Mouse (Mus musculus) cerebellum, postnatal 14 days (tissue): ENCODE data around the gene Asl.
A peak's percentile ranks its signal among the peaks of the same experiment; 100 is the strongest.

Experiments
- DNase-seq, 2 experiments: peaks; one replicate each; pipeline ENCODE4 v3.0.0; 2021; ENCODE audit warnings: mixed read lengths in 2 of 2

Asl gene

GRCm38 (mm10) chr5:130029142-130029897 is at the start of gene Asl, which contains the start of gene Crcp:
Asl (minus strand) TSS chr5:130029247.
Crcp (plus strand) TSS chr5:130029290.
- peak; percentile 88 to 90 for DNase-seq

- no peak for DNase-seq
Observed at GRCm38 (mm10) chr5:130078834-130079156, 49.7 kb upstream of the Asl start.

GRCm38 (mm10) chr5:130078096-130078833 is 49.2 kb upstream of the Asl start:
- no peak for DNase-seq

DNA sequence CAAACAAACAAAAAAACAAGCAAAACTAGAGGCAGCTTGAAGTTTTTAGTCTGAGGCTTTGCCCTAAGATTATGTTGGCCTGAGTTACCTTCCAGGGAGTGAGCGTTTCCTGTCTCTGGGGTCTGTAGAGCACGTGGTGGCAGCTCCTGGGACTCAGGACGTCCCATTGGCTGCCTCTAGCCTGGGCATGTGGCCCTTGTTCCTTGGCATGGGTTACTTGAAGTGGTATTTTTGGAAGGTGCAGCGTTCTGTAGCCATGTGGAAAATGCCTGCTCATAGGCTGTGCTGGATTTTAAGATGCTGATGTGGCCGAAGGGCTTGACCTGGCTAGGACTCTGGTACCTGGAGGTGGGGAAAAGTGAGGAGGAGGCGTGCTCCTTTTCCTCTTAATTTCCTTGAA is 47.3 kb upstream of the Asl start:
- DNase-seq, result peak; percentile 41 to 62

GRCm38 (mm10) chr5:130074491-130074890 is 45.4 kb upstream of the Asl start:
- DNase-seq, result peak in 1 of 2 experiments; percentile 24

DNA sequence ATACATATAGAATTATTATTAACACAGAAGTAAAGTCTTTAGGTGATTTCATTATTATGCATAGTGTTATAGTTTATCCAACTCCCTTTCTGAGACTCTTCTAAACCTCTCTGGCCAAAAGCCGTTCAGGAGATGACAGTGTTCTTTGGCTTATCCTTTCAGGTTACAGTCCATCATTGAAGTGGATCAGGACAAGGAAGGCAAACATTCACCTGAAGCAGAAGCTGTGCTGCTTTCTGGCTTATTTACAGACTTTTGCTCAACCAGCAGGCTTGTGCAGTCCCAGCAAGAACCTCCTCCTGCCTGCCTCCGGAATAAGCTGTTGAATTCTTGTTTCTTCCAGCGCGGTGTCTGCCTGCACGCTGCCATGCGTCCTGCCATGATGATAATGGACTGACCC is 44.0 kb upstream of the Asl start, which contains the start of gene Tpst1:
TSS of gene Tpst1 (plus strand) at position 301 of the 400 bp plus-strand sequence.
- DNase-seq, result no peak

DNA sequence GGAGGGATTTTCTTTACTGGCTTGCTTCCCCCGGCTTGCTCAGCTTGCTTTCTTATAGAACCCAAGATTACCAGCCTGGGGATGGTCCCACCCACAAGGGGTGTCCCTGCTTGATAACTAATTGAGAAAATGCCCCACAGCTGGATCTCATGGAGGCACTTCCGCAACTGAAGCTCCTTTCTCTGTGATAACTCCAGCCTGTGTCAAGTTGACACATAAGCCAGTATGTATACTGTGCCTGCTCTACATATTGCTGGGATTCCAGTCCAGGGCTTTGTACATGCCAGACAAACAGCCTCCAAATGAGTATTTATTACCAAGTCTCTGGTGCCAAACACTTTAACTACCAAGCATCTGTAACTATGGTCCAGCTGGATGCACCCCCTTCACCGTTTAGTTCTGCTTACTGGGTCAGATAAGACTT is 38.8 kb upstream of the Asl start:
- no peak for DNase-seq

DNA sequence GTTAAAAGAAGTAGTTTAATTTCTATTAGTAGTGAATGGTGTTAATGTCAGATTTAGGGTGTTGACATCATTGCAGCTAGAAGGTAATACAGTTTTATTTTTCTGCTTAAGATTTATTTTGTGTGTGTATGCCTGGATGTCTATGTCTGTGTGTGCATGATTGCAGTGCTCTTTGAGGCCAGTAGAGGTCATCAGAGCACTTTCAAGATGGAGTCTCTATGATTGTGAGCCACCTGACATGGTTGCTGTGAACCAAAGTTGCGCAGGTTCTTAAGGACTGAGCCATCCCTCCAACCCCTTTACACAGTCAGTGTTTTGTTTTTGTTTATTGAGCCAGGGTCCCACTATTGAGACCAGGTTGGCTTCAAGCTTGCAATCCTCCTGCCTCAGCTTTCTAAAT is 36.5 kb upstream of the Asl start:
- DNase-seq, result no peak

- DNase-seq, result peak; percentile 70 to 77
Observed at GRCm38 (mm10) chr5:130063760-130064159, 34.7 kb upstream of the Asl start.

- no peak for DNase-seq
Observed at GRCm38 (mm10) chr5:130062096-130062495, 33.0 kb upstream of the Asl start.

GRCm38 (mm10) chr5:130060329-130060665 is 31.2 kb upstream of the Asl start:
- DNase-seq, result no peak

DNA sequence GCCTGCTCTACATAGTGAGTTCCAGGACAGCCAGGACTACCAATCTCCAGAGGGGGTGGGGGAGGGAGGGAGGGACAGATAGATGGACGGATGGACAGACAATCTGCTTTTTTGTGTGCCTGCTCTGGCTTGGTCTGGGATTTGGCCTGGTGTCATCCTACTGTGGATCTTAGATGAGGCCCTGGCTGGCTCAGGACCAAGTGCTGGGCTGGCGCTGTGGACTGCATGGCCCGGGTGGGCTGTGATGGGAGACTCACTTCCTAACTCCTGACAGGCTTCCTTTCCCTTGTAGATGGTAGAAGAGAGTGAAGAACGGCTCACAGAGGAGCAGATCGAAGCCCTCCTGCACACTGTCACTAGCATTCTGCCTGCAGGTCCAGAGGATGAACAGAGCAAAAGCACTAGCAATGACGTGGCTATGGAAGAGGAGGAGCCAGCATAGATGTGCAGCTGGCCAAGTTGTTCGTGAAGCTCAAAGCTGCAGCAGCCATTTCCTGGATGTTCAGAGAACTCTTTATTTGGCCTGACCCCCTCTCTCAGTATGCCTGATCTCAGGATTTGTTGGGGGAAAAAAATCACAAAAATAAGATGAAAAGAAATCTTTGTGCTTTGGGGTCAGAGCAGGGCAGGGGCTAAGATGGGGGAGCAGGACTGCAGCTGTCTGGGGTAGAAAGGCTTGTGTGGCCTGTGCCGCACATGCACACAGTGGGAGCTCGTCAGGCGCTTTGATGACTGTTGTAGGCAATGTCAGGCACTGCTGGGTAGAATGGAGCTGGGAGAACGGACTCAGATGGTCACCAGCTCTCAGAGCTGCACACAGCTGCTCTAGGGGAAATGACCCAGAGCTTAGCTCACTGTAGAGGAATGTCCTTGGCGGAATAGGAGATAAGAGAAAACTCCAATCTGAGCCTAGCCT is 30.6 kb upstream of the Asl start:
- peak; percentile 39 to 47 for DNase-seq

DNA sequence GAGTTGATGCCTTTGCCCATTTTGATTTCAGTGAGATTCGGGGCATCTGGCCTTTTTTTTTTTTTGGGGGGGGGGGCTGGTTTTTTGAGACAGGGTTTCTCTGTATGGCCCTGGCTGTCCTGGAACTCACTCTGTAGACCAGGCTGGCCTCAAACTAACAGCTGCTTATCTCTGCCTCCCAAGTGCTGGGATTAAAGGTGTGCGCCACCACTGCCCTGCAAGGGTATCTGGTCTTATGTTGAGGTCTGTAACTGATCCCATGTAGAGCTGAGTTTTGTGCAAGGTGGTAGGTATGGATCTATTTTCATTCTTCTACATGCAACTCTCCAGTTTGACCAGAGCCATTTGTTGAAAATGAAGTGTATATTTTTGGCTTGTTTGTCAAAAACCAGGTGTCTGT is 27.3 kb upstream of the Asl start:
- no peak for DNase-seq

DNA sequence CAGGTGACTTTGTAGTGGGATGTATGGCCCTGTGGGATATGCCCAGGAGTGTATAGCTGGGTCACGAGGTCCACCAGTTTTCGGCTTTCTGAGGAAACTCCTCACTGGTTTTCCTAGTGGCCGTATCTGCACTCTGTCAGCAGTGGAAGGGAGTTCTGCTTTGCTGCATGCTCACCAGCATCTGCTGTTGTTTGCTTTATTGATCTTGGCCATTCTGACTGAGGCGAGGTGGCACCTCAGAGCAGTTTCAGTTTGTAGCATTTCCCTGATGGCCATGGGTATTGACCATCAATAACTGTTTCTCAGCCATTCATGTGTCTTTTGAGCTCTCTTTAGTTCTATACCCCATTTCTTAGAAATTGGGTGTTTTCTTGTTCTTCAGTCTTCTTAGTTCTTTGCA is 26.6 kb upstream of the Asl start:
- no peak for DNase-seq

GRCm38 (mm10) chr5:130052955-130053354 is 23.9 kb upstream of the Asl start:
- no peak for DNase-seq

- DNase-seq, result no peak
Observed at GRCm38 (mm10) chr5:130052510-130052909, 23.5 kb upstream of the Asl start.

- DNase-seq, result peak; percentile 23 to 41
Observed at GRCm38 (mm10) chr5:130051073-130051860, 22.2 kb upstream of the Asl start.

DNA sequence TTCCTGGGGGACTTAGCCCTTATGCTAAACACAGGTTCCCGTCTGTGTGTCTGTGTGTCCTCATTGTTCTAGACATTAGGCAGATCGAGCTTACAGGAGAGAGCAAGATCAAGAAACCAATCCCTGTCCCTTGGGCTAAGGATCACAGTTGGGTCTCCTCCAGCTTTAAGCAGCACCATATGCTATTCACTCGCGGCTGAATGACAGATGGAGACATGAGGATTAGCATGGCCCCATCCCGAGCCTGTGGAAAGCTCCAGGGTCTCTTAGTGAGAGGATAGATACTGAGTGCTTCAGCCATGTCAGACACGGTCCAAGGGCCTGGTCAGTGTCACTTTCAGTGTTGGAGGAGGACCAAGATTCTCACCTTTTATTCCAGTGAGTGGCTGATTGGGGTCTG is 21.4 kb upstream of the Asl start:
- DNase-seq, result peak; percentile 75 to 89

DNA sequence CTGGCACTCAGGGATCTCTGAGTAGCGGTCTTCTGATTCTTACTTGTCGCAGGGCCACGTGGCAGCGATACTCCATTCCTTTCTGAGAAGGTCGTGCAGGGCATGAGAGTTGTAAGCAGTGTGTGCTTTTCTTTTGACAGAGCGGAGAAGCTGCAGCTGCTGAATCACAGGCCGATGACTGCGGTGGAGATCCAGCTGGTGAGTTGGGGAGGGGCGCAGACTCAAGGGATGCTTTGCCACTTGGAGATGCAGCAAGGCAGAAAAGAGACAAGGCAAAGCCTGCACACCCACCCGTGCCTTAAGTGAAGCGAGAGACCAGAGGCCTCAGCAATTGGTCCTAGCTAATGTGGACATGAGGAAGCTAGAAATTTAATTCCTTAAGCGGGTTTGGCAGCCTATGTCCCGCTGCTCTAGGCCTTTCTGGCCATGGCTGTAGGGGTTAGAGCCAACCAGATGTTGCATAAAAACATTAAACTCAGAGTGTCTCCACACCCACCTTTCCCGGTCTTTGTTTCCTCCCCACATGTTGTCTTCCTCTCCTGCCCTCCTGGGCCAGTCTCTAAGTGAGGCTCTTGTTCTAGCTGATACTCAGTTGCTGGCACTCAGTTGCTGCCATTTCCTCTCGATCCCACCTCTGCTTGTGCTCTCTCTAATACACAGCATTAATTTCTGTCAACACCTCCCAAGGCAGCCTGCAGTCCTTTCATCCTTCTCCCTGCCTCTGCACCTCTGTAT is 19.9 kb upstream of the Asl start:
- DNase-seq, result no peak

DNA sequence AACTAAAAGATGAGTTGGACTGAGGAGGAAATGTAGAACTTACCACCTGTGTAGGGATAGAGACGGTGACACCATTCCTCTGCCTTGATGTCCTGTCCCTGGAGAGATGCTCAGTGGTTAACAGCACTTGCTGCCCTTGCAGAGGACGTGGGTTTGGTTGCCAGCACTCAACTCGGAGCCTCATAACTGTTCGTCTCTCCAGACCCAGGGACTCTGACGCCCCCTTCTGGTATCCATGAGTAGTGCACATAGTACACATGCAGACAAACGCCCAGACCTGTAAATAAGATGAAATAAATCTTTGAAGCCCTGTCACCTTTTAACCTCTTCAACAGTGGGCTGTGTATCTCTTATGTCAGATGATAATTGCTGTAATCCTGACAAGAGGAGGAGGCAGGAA is 18.0 kb upstream of the Asl start:
- no peak for DNase-seq

GRCm38 (mm10) chr5:130046589-130046988 is 17.5 kb upstream of the Asl start:
- no peak for DNase-seq

- no peak for DNase-seq
Observed at GRCm38 (mm10) chr5:130046100-130046499, 17.1 kb upstream of the Asl start.
